Mouse (Mus musculus) large intestine, adult 2 months (tissue): Measurements from ENCODE around the gene Krt73. TPM values are rescaled to one million over a fixed set of nuclear protein-coding genes. Genes with fewer than 3 reads are reported as not detected.

Experiments used
- DNase-seq: peaks from one replicate; pipeline ENCODE4 v3.0.0-alpha.2; 2012; ENCODE audit warnings: low read depth, low spot score
- WGBS: fragments of 180-500 bp; shearing (Covaris S2); methylation state at CpG from one replicate; pipeline ENCODE4 v1.1.7; 2018; 5-methylcytosine and 5-hydroxymethylcytosine counted together
- polyA plus RNA-seq: library from polyadenylated mRNA; depleted of rRNA; stranded (reverse); fragments of >200 nt; gene quantifications from 2 replicates; pipeline ENCODE4 v1.2.3, GENCODE M21; 2012; rRNA removed

Gene Krt73
- polyA plus RNA-seq, result not detected in 2 replicates

GRCm38 (mm10) chr15:101802296-101802835 is at the start of gene Krt73:
Gene Krt73 (minus strand): TSS chr15:101802346.
- no peak for DNase-seq
- WGBS, result 76% methylated on average over 6 of the region's 6 CpGs

GRCm38 (mm10) chr15:101850694-101851093 is 48.5 kb upstream of the Krt73 start, which contains the start of gene Krt1:
Gene Krt1 (minus strand): TSS chr15:101850794.
- 24% methylated on average over 6 of the region's 6 CpGs for WGBS
- DNase-seq, result no peak

- DNase-seq, result no peak
- 2% methylated on average over 27 of the region's 37 CpGs for WGBS
Measured at GRCm38 (mm10) chr15:101845971-101846403, 43.8 kb upstream of the Krt73 start.

- 36% methylated on average over 9 of the region's 9 CpGs for WGBS
- no peak for DNase-seq
Measured at GRCm38 (mm10) chr15:101843192-101843591, 41.0 kb upstream of the Krt73 start.

GRCm38 (mm10) chr15:101834784-101835328 is 32.7 kb upstream of the Krt73 start:
- no peak for DNase-seq
- 52% methylated on average over 5 of the region's 5 CpGs for WGBS

- no peak for DNase-seq
- 23% methylated on average over 6 of the region's 6 CpGs for WGBS
Measured at GRCm38 (mm10) chr15:101833131-101833530, 31.0 kb upstream of the Krt73 start.

- 73% methylated on average over 5 of the region's 5 CpGs for WGBS
- DNase-seq, result no peak
Measured at GRCm38 (mm10) chr15:101829441-101829840, 27.3 kb upstream of the Krt73 start.

GRCm38 (mm10) chr15:101821786-101822185 is 19.6 kb upstream of the Krt73 start:
- DNase-seq, result no peak
- WGBS, result 14% methylated on average over 3 of the region's 3 CpGs

GRCm38 (mm10) chr15:101817875-101818274 is 15.7 kb upstream of the Krt73 start, which contains the start of gene Krt2:
Gene Krt2 (minus strand): TSS chr15:101818169.
- WGBS, result 79% methylated on average over 16 of the region's 16 CpGs
- no peak for DNase-seq

- WGBS, result 81% methylated on average over 11 of the region's 11 CpGs
- no peak for DNase-seq
Measured at GRCm38 (mm10) chr15:101803052-101803822, 1.1 kb upstream of the Krt73 start.

GRCm38 (mm10) chr15:101790867-101791266 is 11.3 kb downstream of the Krt73 start:
- 10% methylated on average over 3 of the region's 3 CpGs for WGBS
- DNase-seq, result no peak

- DNase-seq, result no peak
- 88% methylated on average over 18 of the region's 18 CpGs for WGBS
Measured at GRCm38 (mm10) chr15:101786360-101786759, 15.8 kb downstream of the Krt73 start, which contains the start of gene Krt72. Gene Krt72 (minus strand): TSS chr15:101786460.

GRCm38 (mm10) chr15:101773420-101773819 is 28.7 kb downstream of the Krt73 start:
- WGBS, result 25% methylated on average over 10 of the region's 10 CpGs
- no peak for DNase-seq

- WGBS, result 3% methylated on average over 5 of the region's 5 CpGs
- peak; percentile 61 for DNase-seq
Measured at GRCm38 (mm10) chr15:101772711-101773081, 29.4 kb downstream of the Krt73 start.

- no peak for DNase-seq
Measured at GRCm38 (mm10) chr15:101772080-101772710, 30.0 kb downstream of the Krt73 start.

GRCm38 (mm10) chr15:101770226-101770625 is 31.9 kb downstream of the Krt73 start:
- DNase-seq, result no peak
- WGBS, result 30% methylated on average over 8 of the region's 8 CpGs

More at GRCm38 (mm10) chr15:101772080-101772710, 30.0 kb downstream of the Krt73 start:
- 68% methylated on average over 5 of the region's 5 CpGs for WGBS
